Mouse (Mus musculus) liver, embryonic 14.5 days (tissue): ENCODE results near the gene Alpk3.

Experiments used
- CTCF ChIP-seq: IDR thresholded peaks from 2 replicates; pipeline ENCODE4 v1.5.1; 2016; ENCODE audit warnings: antibody characterized with exemption, low read depth, control low read depth
- EP300 ChIP-seq: IDR thresholded peaks from 2 replicates; pipeline ENCODE4 v1.6.1; 2016; ENCODE audit warnings: antibody characterized with exemption, low read depth

DNA sequence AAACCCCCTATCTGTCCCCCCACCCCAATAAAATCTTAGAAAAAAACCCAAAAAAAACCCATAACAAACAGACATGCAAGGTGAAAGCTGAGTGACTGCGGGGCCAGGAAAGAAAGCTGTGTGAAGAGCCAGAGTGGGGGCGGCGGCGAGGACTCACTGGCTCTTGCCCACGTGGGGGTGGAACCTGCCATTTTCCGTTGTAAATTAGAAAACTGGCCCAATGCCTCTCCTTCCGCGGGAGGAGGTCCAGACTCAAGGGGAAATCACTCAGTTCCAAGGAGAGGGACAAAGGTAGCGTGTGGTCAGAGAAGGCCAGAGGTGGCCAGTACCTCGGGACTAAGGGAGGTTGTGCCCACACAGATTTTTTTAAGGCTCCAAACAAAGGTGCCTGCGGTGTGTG lies 4.5 kb downstream of the Alpk3 start:
- TF ChIP-seq CTCF (no peak), EP300 (no peak)
